Mouse (Mus musculus) CH12.LX (cell line): ENCODE results near the gene Cnn2. TPM values are rescaled to one million over a fixed set of nuclear protein-coding genes. Genes with fewer than 3 reads are reported as not detected.

Experiments
- DNase-seq: peaks from one replicate; pipeline ENCODE4 v3.0.0-alpha.2; 2013; ENCODE audit errors: extremely low read depth
- H3K27ac ChIP-seq: 2 replicates; pipeline ENCODE4 v1.5.1; 2012; ENCODE audit warnings: low read depth, mild to moderate bottlenecking, control low read depth, moderate library complexity; ENCODE audit not compliant: insufficient read depth
- H3K27me3 ChIP-seq: replicated peaks from 2 replicates; pipeline ENCODE3; 2012; ENCODE audit warnings: inconsistent platforms
- H3K36me3 ChIP-seq, 2 experiments: replicated peaks in 1 of 2; 2 replicates each; pipeline versions ENCODE3 to v1.6.1; 2012; ENCODE audit warnings: inconsistent platforms in 1 of 2, low read length in 1 of 2, mild to moderate bottlenecking in 1 of 2, mixed read lengths in 1 of 2, moderate library complexity in 1 of 2; ENCODE audit not compliant: control insufficient read depth in 1 of 2, insufficient read depth in 1 of 2
- H3K4me1 ChIP-seq, 2 experiments: 2 replicates each; pipeline ENCODE4 v1.6.1; 2012; ENCODE audit warnings: inconsistent platforms in 1 of 2, moderate library complexity in 1 of 2; ENCODE audit not compliant: insufficient read depth in 2 of 2, control insufficient read depth in 1 of 2
- H3K4me2 ChIP-seq: 2 replicates; pipeline ENCODE4 v1.6.1; 2012; ENCODE audit warnings: low read depth, mild to moderate bottlenecking, control low read depth; ENCODE audit not compliant: poor library complexity, insufficient read depth, severe bottlenecking
- H3K4me3 ChIP-seq, 3 experiments: fragments of 150-350 bp in 1 of 3; sonication (generic) in 1 of 3; replicated peaks in 1 of 3; 2 replicates each; pipeline versions ENCODE3 to v1.5.1; 2011 to 2012; ENCODE audit warnings: low read depth in 2 of 3, low read length in 2 of 3, mild to moderate bottlenecking in 2 of 3, moderate library complexity in 2 of 3, control low read depth in 1 of 3, improper control_type of control experiment in 1 of 3, inconsistent platforms in 1 of 3, mixed read lengths in 1 of 3; ENCODE audit not compliant: poor library complexity in 1 of 3
- H3K79me2 ChIP-seq: replicated peaks from 2 replicates; pipeline ENCODE4 v1.6.1; 2012; ENCODE audit warnings: mild to moderate bottlenecking, moderate library complexity; ENCODE audit not compliant: control insufficient read depth, poor library complexity, insufficient read depth, severe bottlenecking; ENCODE audit errors: extremely low read depth
- H3K9ac ChIP-seq: 2 replicates; pipeline ENCODE4 v1.6.1; 2012; ENCODE audit warnings: low read depth, mild to moderate bottlenecking, control low read depth, moderate library complexity; ENCODE audit not compliant: insufficient read depth
- H3K9me3 ChIP-seq: replicated peaks from 2 replicates; pipeline ENCODE3; 2012; ENCODE audit warnings: low read length, inconsistent platforms, mixed read lengths
- BHLHE40 ChIP-seq: IDR thresholded peaks from 2 replicates; pipeline ENCODE4 v1.6.1; 2011; ENCODE audit warnings: mild to moderate bottlenecking, low read depth, low read length, improper control_type of control experiment
- CHD1 ChIP-seq: IDR thresholded peaks from 2 replicates; pipeline ENCODE4 v1.6.1; 2012; ENCODE audit warnings: low read depth, low read length, improper control_type of control experiment, inconsistent platforms
- CHD2 ChIP-seq: IDR thresholded peaks from 2 replicates; pipeline ENCODE4 v1.6.1; 2011; ENCODE audit warnings: low read length, improper control_type of control experiment
- ELF1 ChIP-seq: IDR thresholded peaks from 2 replicates; pipeline ENCODE4 v1.6.1; 2014; ENCODE audit warnings: low read depth, mild to moderate bottlenecking, inconsistent platforms, low read length, improper control_type of control experiment
- EP300 ChIP-seq: IDR thresholded peaks from 2 replicates; pipeline ENCODE4 v1.6.1; 2011; ENCODE audit warnings: low read length, improper control_type of control experiment
- GABPA ChIP-seq: IDR thresholded peaks from 2 replicates; pipeline ENCODE4 v1.6.1; 2012; ENCODE audit warnings: low read depth, low read length, improper control_type of control experiment, inconsistent platforms; ENCODE audit not compliant: insufficient replicate concordance
- HCFC1 ChIP-seq: IDR thresholded peaks from 2 replicates; pipeline ENCODE4 v1.6.1; 2012; ENCODE audit warnings: low read depth, mild to moderate bottlenecking, inconsistent platforms, low read length, improper control_type of control experiment
- IRF4 ChIP-seq: IDR thresholded peaks from 2 replicates; pipeline ENCODE4 v1.6.1; 2014; ENCODE audit warnings: low read depth, mild to moderate bottlenecking, inconsistent platforms, low read length, improper control_type of control experiment
- JUND ChIP-seq: conservative IDR thresholded peaks from 2 replicates; pipeline ENCODE4 v1.6.1; 2011; ENCODE audit warnings: low read depth, low read length, improper control_type of control experiment
- MAFK ChIP-seq: IDR thresholded peaks from 2 replicates; pipeline ENCODE4 v1.6.1; 2011; ENCODE audit warnings: low read length, improper control_type of control experiment; ENCODE audit not compliant: insufficient replicate concordance
- MAX ChIP-seq: IDR thresholded peaks from 2 replicates; pipeline ENCODE4 v1.6.1; 2011; ENCODE audit warnings: low read length, improper control_type of control experiment
- MEF2A ChIP-seq: IDR thresholded peaks from 2 replicates; pipeline ENCODE4 v1.6.1; 2014; ENCODE audit warnings: low read depth, mild to moderate bottlenecking, inconsistent platforms, low read length, improper control_type of control experiment, borderline replicate concordance
- MXI1 ChIP-seq: IDR thresholded peaks from 2 replicates; pipeline ENCODE4 v1.6.1; 2011; ENCODE audit warnings: mild to moderate bottlenecking, low read depth, low read length, improper control_type of control experiment
- NRF1 ChIP-seq: IDR thresholded peaks from 2 replicates; pipeline ENCODE4 v1.6.1; 2014; ENCODE audit warnings: low read depth, mild to moderate bottlenecking, inconsistent platforms, low read length, improper control_type of control experiment, moderate library complexity
- PAX5 ChIP-seq: IDR thresholded peaks from 2 replicates; pipeline ENCODE4 v1.6.1; 2012; ENCODE audit warnings: low read length, inconsistent platforms, mixed read lengths
- POLR2A ChIP-seq: IDR thresholded peaks from 2 replicates; pipeline ENCODE4 v1.6.1; 2011; ENCODE audit warnings: low read depth, mild to moderate bottlenecking, improper control_type of control experiment, low read length
- POLR2AphosphoS2 ChIP-seq: IDR thresholded peaks from 2 replicates; pipeline ENCODE4 v1.6.1; 2011; ENCODE audit warnings: low read depth, low read length, improper control_type of control experiment
- RCOR1 ChIP-seq: conservative IDR thresholded peaks from 2 replicates; pipeline ENCODE4 v1.6.1; 2012; ENCODE audit warnings: low read depth, mild to moderate bottlenecking, inconsistent platforms, low read length, improper control_type of control experiment
- SIN3A ChIP-seq: IDR thresholded peaks from 2 replicates; pipeline ENCODE4 v1.6.1; 2012; ENCODE audit warnings: low read length, improper control_type of control experiment, inconsistent platforms
- SMC3 ChIP-seq: IDR thresholded peaks from 2 replicates; pipeline ENCODE4 v1.6.1; 2011; ENCODE audit warnings: low read depth, low read length, improper control_type of control experiment
- TCF12 ChIP-seq: IDR thresholded peaks from 2 replicates; pipeline ENCODE4 v1.6.1; 2014; ENCODE audit warnings: low read depth, mild to moderate bottlenecking, inconsistent platforms, low read length, improper control_type of control experiment
- USF1 ChIP-seq: IDR thresholded peaks from 2 replicates; pipeline ENCODE4 v1.6.1; 2014; ENCODE audit warnings: low read depth, mild to moderate bottlenecking, inconsistent platforms, low read length, improper control_type of control experiment
- USF2 ChIP-seq: conservative IDR thresholded peaks from 2 replicates; pipeline ENCODE4 v1.6.1; 2011; ENCODE audit warnings: low read depth, low read length, improper control_type of control experiment
- ZC3H11A ChIP-seq: IDR thresholded peaks from 2 replicates; pipeline ENCODE4 v1.6.1; 2012; ENCODE audit warnings: low read depth, mild to moderate bottlenecking, inconsistent platforms, low read length, improper control_type of control experiment
- ZKSCAN1 ChIP-seq: IDR thresholded peaks from 2 replicates; pipeline ENCODE4 v1.6.1; 2012; ENCODE audit warnings: low read depth, inconsistent platforms, low read length, improper control_type of control experiment, borderline replicate concordance
- ZMIZ1 ChIP-seq: IDR thresholded peaks from 2 replicates; pipeline ENCODE4 v1.6.1; 2012; ENCODE audit warnings: low read depth, mild to moderate bottlenecking, inconsistent platforms, low read length, improper control_type of control experiment
- dilution Hi-C: fragments of 300-500 bp; cut with MboI; formaldehyde crosslinking; loops from 2 replicates; pipeline ENCODE4 v1.14.3; 2020; ENCODE audit warnings: low sequenced_read_pairs; ENCODE audit not compliant: extremely low pct_unique_long_range_greater_than_20kb, extremely low pct_ligation_motif_present
- in situ Hi-C: fragments of 300-500 bp; cut with MboI; formaldehyde crosslinking; loops from 3 replicates; pipeline ENCODE4 v1.14.3; 2019; ENCODE audit warnings: low sequenced_read_pairs, low pct_ligation_motif_present, low pct_unique_long_range_greater_than_20kb, mixed read lengths
- polyA plus RNA-seq: library from polyadenylated mRNA; unstranded; fragments of >175 nt; gene quantifications from 2 replicates; pipeline ENCODE4 v1.2.1, GENCODE M21; 2012; ENCODE audit warnings: low read depth; ENCODE audit not compliant: insufficient read length
- total RNA-seq, 2 experiments: library from RNA; depleted of rRNA; stranded (reverse); fragments of 300-350 nt in 1 of 2; fragments of >200 nt in 1 of 2; gene quantifications; 2 replicates each; pipeline ENCODE4 v1.2.3; 2012 to 2014

The Cnn2 gene
- total and polyA plus RNA-seq, 3 experiments: 26.9 to 62.7 (median 49.0) TPM

DNA sequence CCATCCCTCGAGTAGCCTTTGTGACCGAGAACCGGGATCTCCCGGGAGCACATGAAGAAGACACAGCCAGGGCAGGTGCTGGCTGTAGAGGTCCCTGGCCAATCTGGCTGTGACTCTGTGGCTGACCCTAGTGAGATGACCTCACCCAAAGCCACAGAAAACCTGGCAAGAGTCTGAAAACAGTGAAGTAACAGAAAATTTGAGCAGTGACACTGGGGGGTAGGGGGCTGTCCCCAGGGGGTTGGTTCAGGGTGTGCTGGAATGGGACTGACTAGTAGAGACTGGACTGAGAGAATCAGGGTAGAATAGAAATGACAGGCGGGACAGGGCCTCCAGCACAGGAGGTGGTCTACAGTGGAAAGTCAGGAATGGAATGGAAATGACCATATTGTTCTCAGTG is 5.2 kb upstream of the Cnn2 start:
- peaks cover 27 to 43% of the 10 kb centered on the region in 2 experiments for H3K36me3 ChIP-seq
- peak overlapping the region; percentile 75 to 97 (median 89) for H3K4me3 ChIP-seq
- TF ChIP-seq RCOR1 (peak; percentile 49; the same call in 1 of the 2 replicates), MAFK (no peak), ZKSCAN1 (no peak), EP300 (no peak), CHD1 (peak; percentile 79; the same call in 1 of the 2 replicates), POLR2A (no peak), BHLHE40 (0 out of 2 replicates have a peak, but pooled peaks have one; percentile 7), NRF1 (no peak), USF2 (no peak)
- H3K9me3 ChIP-seq: peaks cover 2% of the 10 kb centered on the region
- peak overlapping the region; percentile 82 for H3K27ac ChIP-seq
- peaks cover 3% of the 10 kb centered on the region for H3K27me3 ChIP-seq
- dilution Hi-C loops: no loop called here
- H3K4me2 ChIP-seq: peak overlapping the region; percentile 85
- DNase-seq: no peak
- peaks cover 35% of the 10 kb centered on the region for H3K79me2 ChIP-seq
- in situ Hi-C loops: no loop called here
- H3K4me1 ChIP-seq: peaks cover 26 to 60% of the 10 kb centered on the region in 2 experiments
- peak overlapping the region; percentile 99 for H3K9ac ChIP-seq

GRCm38 (mm10) chr10:79983670-79984069 is 4.7 kb upstream of the Cnn2 start:
- Histone ChIP-seq H3K36me3 (peaks cover 22 to 39% of the 10 kb centered on the region in 2 experiments), H3K4me3 (peak overlapping the region; percentile 75 to 97 (median 89)), H3K9me3 (peaks cover 2% of the 10 kb centered on the region), H3K27me3 (peaks cover 3% of the 10 kb centered on the region), H3K9ac (peak overlapping the region; percentile 99), H3K4me1 (peaks cover 26 to 61% of the 10 kb centered on the region in 2 experiments), H3K27ac (peak overlapping the region; percentile 82), H3K79me2 (peaks cover 35% of the 10 kb centered on the region), H3K4me2 (peak overlapping the region; percentile 85)
- dilution Hi-C loops (no loop called here), in situ Hi-C loops (no loop called here)
- DNase-seq: peak; percentile 48
- TF ChIP-seq SMC3 (no peak), ZMIZ1 (no peak), ELF1 (no peak; the same call in 1 of the 2 replicates), SIN3A (peak; percentile 57), MEF2A (no peak), POLR2A (0 out of 2 replicates have a peak, but pooled peaks have one; percentile 13), IRF4 (no peak), POLR2AphosphoS2 (no peak), NRF1 (no peak), PAX5 (no peak), ZC3H11A (no peak), BHLHE40 (no peak), TCF12 (peak; percentile 19; the same call in 1 of the 2 replicates), GABPA (no peak), MAX (peak; percentile 19; the same call in 1 of the 2 replicates), JUND (no peak), USF2 (no peak), MXI1 (peak; percentile 26; the same call in 1 of the 2 replicates), HCFC1 (peak; percentile 67), USF1 (no peak), CHD2 (peak; percentile 88)
